Mouse (Mus musculus) lung, embryonic 16.5 days (tissue): ENCODE results near the gene Cln3. TPM values are rescaled to one million over a fixed set of nuclear protein-coding genes. Genes with fewer than 3 reads are reported as not detected.

Experiments used
- ATAC-seq: fragments of 200-750 bp; cut with Nextera tagmentation; 2 replicates; pipeline ENCODE4 v1.8.0; 2017; ENCODE audit warnings: low read depth, mild to moderate bottlenecking, moderate library complexity
- H3K27ac ChIP-seq: fragments of 300-500 bp; sonication (generic); 2 replicates; pipeline ENCODE4 v1.5.1; 2014; ENCODE audit warnings: mild to moderate bottlenecking, control low read depth, low read length
- H3K27me3 ChIP-seq: fragments of 300-500 bp; sonication (generic); 2 replicates; pipeline ENCODE4 v1.6.1; 2014; ENCODE audit warnings: low read depth, low read length, mixed read lengths; ENCODE audit not compliant: control insufficient read depth, insufficient read depth
- H3K36me3 ChIP-seq: fragments of 300-500 bp; sonication (generic); 2 replicates; pipeline ENCODE4 v1.6.1; 2014; ENCODE audit warnings: low read length; ENCODE audit not compliant: control insufficient read depth, insufficient read depth
- H3K4me1 ChIP-seq: fragments of 300-500 bp; sonication (generic); replicated peaks from 2 replicates; pipeline ENCODE4 v1.6.1; 2014; ENCODE audit warnings: low read length, mixed read lengths; ENCODE audit not compliant: control insufficient read depth, insufficient read depth
- H3K4me2 ChIP-seq: fragments of 300-500 bp; sonication (generic); 2 replicates; pipeline ENCODE4 v1.6.1; 2014; ENCODE audit warnings: low read depth, low read length, control low read depth
- H3K4me3 ChIP-seq: fragments of 300-500 bp; sonication (generic); 2 replicates; pipeline ENCODE4 v1.5.1; 2014; ENCODE audit warnings: mild to moderate bottlenecking, low read length, control low read depth
- H3K9ac ChIP-seq: fragments of 300-500 bp; sonication (generic); 2 replicates; pipeline ENCODE4 v1.6.1; 2014; ENCODE audit warnings: low read length, control low read depth
- H3K9me3 ChIP-seq: fragments of 300-500 bp; sonication (generic); 2 replicates; pipeline ENCODE4 v1.6.1; 2016; ENCODE audit warnings: low read length; ENCODE audit not compliant: control insufficient read depth
- WGBS: fragments of 180-500 bp; shearing (Covaris S2); extraction: QIAGEN DNeasy Blood & Tissue Kit; methylation state at CpG from one replicate; pipeline ENCODE4 v1.1.7; 2014; 5-methylcytosine and 5-hydroxymethylcytosine counted together
- polyA plus RNA-seq: library from polyadenylated mRNA; unstranded; fragments of >200 nt; fragmentation: Nextera tagmentation; extraction: Ambion mirVana; gene quantifications from 2 replicates; pipeline ENCODE4 v1.2.1, GENCODE M21; 2015

Cln3 gene
- polyA plus RNA-seq, 1 experiment from 2014 or later, result 31.7 TPM

DNA sequence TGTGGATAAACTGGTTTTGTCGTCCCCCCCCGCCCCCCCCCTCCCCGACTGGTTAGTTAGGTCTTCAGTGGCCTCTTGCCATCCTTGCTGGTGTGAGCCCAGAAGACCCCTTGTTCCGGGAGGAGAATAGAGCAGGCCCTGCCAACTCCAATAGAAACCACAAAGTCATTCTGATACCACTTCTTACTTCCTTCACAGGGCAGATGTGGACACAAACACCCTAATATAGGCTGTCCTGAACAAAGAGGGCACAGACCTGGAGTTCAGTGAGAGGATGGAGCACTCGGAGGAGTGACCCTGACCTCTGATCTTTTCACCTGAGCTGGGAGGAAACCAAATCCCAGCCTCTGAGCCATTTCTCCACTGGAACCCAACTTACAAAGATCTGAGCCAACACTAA lies 16.3 kb upstream of the Cln3 start:
- H3K27me3 ChIP-seq, result no peaks in the 10 kb centered on the region
- H3K9me3 ChIP-seq, result no peaks in the 10 kb centered on the region
- no peak overlapping the region for H3K9ac ChIP-seq
- no peak overlapping the region for H3K4me3 ChIP-seq
- no peaks in the 10 kb centered on the region for H3K36me3 ChIP-seq
- no peak overlapping the region for H3K4me2 ChIP-seq
- 23% methylated on average over 4 of the region's 5 CpGs for WGBS
- H3K4me1 ChIP-seq, result 0 out of 2 replicates have a peak, but pooled peaks cover 4% of the 10 kb centered on the region
- ATAC-seq, result no peak
- no peak overlapping the region for H3K27ac ChIP-seq

DNA sequence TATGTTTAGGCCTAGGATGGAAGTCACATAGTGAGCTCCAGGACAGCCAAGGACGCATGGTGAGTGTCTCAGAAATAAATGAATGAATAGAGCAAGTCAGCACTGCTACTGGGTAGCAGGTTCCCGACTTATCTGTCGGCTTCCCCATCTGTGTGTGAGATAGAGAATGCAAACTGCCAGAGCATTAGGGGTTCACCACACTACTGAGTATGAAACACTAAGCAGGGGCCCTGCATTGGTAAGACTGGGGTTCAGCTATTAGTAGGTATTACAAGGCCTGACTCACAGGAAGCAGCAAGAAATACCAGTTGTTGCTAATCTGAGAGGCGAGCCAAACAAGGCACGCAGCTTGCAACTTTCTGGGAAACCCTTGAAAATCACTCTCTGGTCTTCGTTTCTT lies 13.3 kb upstream of the Cln3 start:
- H3K4me1 ChIP-seq, result no peaks in the 10 kb centered on the region
- no peaks in the 10 kb centered on the region for H3K9me3 ChIP-seq
- no peak overlapping the region for H3K4me2 ChIP-seq
- 70% methylated on average over 6 of the region's 6 CpGs for WGBS
- no peak for ATAC-seq
- H3K27me3 ChIP-seq, result no peaks in the 10 kb centered on the region
- no peaks in the 10 kb centered on the region for H3K36me3 ChIP-seq
- no peak overlapping the region for H3K27ac ChIP-seq
- no peak overlapping the region for H3K4me3 ChIP-seq
- no peak overlapping the region for H3K9ac ChIP-seq

DNA sequence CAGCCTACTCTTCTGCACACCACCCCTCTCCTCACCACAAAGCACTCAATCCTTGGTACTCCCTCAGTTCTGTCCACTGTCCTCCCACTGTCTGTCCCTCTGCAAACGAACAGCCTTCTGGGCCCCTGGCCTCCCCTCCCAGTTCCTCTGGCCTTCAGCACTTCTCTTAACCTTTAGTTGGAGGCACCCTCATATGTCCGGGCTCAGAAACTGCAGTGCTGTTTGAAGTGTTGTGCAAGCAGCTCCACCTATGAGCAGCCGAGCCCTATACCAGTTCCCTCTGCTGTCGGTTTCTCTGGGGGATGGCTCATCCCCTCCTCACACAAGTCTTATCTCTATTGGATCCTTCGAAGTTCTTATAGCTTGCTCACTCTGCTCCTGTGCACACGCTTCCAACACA lies 10.8 kb upstream of the Cln3 start:
- no peaks in the 10 kb centered on the region for H3K9me3 ChIP-seq
- no peak overlapping the region for H3K4me3 ChIP-seq
- H3K9ac ChIP-seq, result no peak overlapping the region
- no peak overlapping the region for H3K27ac ChIP-seq
- no peaks in the 10 kb centered on the region for H3K36me3 ChIP-seq
- no peaks in the 10 kb centered on the region for H3K27me3 ChIP-seq
- H3K4me2 ChIP-seq, result no peak overlapping the region
- no peaks in the 10 kb centered on the region for H3K4me1 ChIP-seq
- ATAC-seq, result no peak
- WGBS, result 36% methylated on average over 6 of the region's 6 CpGs

DNA sequence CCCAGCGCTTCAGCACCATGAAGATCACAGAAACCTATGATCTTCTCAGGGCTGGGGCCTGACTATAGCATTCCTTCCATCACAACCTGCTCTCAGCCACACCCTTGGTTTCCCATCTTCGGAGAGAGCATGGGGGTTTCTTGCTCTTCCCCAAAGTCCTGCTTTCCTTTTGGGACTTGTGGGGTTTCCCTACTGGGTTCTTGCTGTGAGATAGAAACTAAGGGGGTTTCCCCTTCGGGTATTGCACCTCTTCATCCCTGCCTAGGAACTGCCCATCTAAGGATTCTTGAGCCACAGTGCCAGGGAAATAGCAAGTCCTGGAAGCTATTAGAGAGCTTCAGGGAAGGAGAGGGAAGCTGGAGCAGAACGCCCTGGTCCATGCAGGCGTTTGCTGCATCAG lies 10.3 kb upstream of the Cln3 start:
- H3K36me3 ChIP-seq, result no peaks in the 10 kb centered on the region
- WGBS, result 75% methylated on average over 5 of the region's 5 CpGs
- H3K4me3 ChIP-seq, result no peak overlapping the region
- ATAC-seq, result no peak
- H3K4me1 ChIP-seq, result no peaks in the 10 kb centered on the region
- H3K9me3 ChIP-seq, result no peaks in the 10 kb centered on the region
- no peaks in the 10 kb centered on the region for H3K27me3 ChIP-seq
- no peak overlapping the region for H3K4me2 ChIP-seq
- H3K27ac ChIP-seq, result no peak overlapping the region
- no peak overlapping the region for H3K9ac ChIP-seq

DNA sequence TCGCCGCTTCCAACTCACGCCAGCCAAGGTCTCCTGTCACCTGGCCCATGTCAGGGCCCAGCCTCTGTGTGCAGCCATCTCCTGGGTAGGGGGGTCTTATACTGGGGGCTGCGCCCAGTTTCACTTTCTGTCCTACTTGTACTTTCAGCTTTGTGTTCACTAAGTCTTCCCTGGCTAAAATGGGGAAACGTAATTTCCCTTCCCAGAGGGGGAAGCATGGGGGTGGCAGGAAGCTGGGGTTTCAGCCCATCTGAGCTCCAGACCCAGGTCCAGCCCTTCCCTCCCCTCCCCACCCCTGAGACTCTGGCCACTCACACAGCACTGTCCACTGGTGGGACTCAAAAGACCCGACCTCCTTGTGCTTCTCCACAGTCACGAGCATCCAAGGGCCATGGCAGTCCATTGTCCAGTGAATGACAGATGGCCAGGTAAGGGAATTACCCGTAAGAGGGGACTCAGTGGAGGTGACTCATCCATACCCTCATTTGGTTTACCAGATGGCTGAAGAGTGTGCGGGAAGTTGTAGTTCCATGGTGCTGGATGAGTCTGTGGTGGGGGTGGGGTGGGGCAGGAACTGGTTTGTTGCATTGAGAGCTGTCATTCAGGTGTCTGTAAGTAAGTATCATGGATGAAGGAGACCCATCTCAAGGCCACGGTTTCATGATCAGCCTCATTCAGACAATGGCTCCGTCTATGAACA lies 9.4 kb upstream of the Cln3 start, which contains the start of gene Il27:
Gene Il27 (minus strand): TSS at position 80 of the 700 bp plus-strand sequence.
- no peaks in the 10 kb centered on the region for H3K27me3 ChIP-seq
- WGBS, result 79% methylated on average over 11 of the region's 11 CpGs
- no peak within 1 kb of the TSS for H3K4me2 ChIP-seq
- H3K4me1 ChIP-seq, result no peaks in the 10 kb centered on the region
- H3K9ac ChIP-seq, result no peak within 1 kb of the TSS
- ATAC-seq, result no peak
- H3K4me3 ChIP-seq, result no peak within 1 kb of the TSS
- H3K9me3 ChIP-seq, result no peaks in the 10 kb centered on the region
- H3K27ac ChIP-seq, result no peak within 1 kb of the TSS
- H3K36me3 ChIP-seq, result no peaks in the 10 kb centered on the region

DNA sequence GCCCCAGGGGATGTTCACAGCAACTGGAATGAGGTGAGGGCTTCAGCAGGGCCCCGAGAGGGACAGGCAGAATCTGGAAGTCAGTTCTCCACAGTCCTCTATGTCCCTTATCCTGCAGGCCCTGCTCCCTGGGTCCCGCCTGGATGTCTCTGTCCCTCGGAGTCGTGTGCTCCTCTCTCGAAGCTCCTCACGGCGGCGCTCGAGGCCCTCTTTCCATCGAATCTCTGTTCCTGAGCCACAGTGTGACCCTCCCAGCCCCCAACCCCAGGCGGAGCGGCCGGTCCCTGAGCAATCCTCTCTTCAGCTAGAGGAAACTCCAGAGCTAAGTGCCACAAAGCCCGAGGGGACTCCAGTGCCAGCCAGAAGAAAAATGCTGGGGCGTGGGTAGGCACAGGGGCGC lies 2.2 kb upstream of the Cln3 start:
- H3K4me1 ChIP-seq, result peaks cover 3% of the 10 kb centered on the region
- H3K4me2 ChIP-seq, result peak overlapping the region; percentile 6; the same call in 1 of the 2 replicates
- no peaks in the 10 kb centered on the region for H3K27me3 ChIP-seq
- H3K4me3 ChIP-seq, result no peak overlapping the region
- H3K9me3 ChIP-seq, result no peaks in the 10 kb centered on the region
- H3K9ac ChIP-seq, result peak overlapping the region; percentile 39; the same call in 1 of the 2 replicates
- ATAC-seq, result peak; percentile 63
- no peak overlapping the region for H3K27ac ChIP-seq
- WGBS, result 8% methylated on average over 16 of the region's 16 CpGs
- H3K36me3 ChIP-seq, result no peaks in the 10 kb centered on the region

DNA sequence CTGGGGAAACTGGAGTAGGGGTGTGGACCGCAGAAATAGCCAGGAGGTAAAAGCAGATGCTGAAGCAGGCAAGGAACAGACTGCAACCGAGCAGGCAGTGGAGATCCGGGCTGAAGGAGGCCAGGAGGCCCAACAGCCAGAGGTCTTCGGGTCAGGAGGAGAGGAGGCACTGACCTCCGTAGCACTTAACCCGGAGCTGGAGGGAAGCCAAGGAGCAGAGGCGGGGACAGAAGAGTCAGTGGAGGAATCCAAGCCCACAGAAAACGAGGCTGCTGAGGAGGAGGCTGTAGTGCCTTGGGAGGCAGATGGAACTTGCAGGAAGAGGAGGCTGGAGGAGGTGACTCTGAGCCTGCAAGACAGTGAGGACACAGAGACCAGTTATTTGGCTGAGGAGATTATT lies 1.2 kb upstream of the Cln3 start:
- Histone ChIP-seq H3K4me3 (no peak overlapping the region), H3K27ac (no peak overlapping the region), H3K27me3 (no peaks in the 10 kb centered on the region), H3K9ac (peak overlapping the region; percentile 16; the same call in 1 of the 2 replicates), H3K4me1 (peaks cover 6% of the 10 kb centered on the region), H3K4me2 (no peak overlapping the region), H3K36me3 (no peaks in the 10 kb centered on the region), H3K9me3 (no peaks in the 10 kb centered on the region)
- ATAC-seq, result no peak
- 25% methylated on average over 8 of the region's 8 CpGs for WGBS

DNA sequence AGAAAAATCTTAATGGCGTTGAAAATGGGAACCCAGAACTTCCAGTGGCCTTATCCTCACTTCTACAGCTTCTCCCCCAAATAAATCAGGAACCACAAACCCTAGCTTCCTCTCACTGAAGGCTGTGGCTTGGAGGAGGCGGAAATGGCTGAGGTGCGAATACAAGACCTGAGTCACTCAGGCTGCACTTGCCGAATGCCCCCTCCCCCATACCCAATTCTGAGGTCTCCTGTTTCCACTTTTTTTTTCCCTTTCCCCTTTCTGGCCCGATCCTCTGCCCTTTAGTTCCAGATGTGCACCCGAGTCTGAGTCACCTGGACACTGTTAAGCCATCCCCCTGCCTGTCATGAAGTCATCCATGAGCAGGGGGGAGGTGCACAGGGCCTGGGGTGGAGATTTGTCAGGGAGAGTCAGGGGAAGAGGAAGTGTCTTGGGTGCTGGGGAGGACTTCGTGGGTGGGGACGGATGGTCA lies 1.1 kb downstream of the Cln3 start, which contains the start of gene Apobr:
Gene Apobr (plus strand): TSS at position 437 of the 472 bp plus-strand sequence.
- H3K27ac ChIP-seq, result no peak within 1 kb of the TSS

DNA sequence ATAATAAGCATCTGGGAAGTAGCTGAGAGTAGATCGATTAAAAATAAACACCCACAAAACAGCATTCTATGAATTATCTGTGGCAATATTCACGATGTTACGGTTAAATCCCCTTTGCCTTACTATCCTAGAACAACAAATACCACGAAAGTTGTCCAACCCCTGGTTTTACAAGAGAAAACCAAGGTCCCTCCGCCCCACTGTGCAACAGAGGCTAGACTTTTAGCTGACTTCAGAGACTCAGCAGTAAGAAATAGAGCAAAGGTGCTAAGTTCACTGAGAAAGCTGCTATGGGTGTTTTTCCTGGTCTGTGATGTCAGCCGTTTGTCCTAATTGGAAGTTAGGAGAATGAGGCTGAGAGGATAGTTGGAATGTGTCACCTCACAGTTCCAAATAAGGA lies 1.9 kb downstream of the Cln3 start:
- Histone ChIP-seq H3K4me3 (peak overlapping the region; percentile 53), H3K9ac (peak overlapping the region; percentile 68), H3K9me3 (no peaks in the 10 kb centered on the region), H3K4me2 (peak overlapping the region; percentile 88), H3K4me1 (peaks cover 6% of the 10 kb centered on the region), H3K36me3 (no peaks in the 10 kb centered on the region), H3K27ac (peak overlapping the region; percentile 70), H3K27me3 (no peaks in the 10 kb centered on the region)
- no peak for ATAC-seq
- WGBS, result 43% methylated on average over 6 of the region's 6 CpGs

More for the DNA sequence above, 1.1 kb downstream of the Cln3 start, which contains the start of gene Apobr:
- peak within 1 kb of the TSS; percentile 88 for H3K4me2 ChIP-seq
- 75% methylated on average over 8 of the region's 8 CpGs for WGBS
- ATAC-seq, result no peak
- no peaks in the 10 kb centered on the region for H3K9me3 ChIP-seq
- H3K36me3 ChIP-seq, result no peaks in the 10 kb centered on the region
- peak within 1 kb of the TSS; percentile 53 for H3K4me3 ChIP-seq
- no peaks in the 10 kb centered on the region for H3K27me3 ChIP-seq
- H3K9ac ChIP-seq, result no peak within 1 kb of the TSS
- H3K4me1 ChIP-seq, result peaks cover 6% of the 10 kb centered on the region
